In genomic region chr11:3894406-3895281, GRCm38 (mm10) we compare ENCODE assay signal across 8 mouse cellular contexts. TPM values are rescaled to one million over a fixed set of nuclear protein-coding genes. Genes with fewer than 3 reads are reported as not detected.
DNase-seq lines count a peak whose midpoint lies in the region; ATAC-seq lines count a peak whose summit lies in the region.

Gene 4921536K21Rik, minus strand, starts transcription at chr11:3895098.
Gene Dusp18, plus strand, starts transcription at chr11:3895240.

- H3K9me3 ChIP-seq in forebrain, embryonic 11.5 days (ENCODE audit: control insufficient read depth, low read length), result no peaks in the 10 kb centered on the region
- H3K9me3 ChIP-seq in heart, embryonic 16.5 days (replicated peaks; ENCODE audit: control insufficient read depth, low read length), result no peaks in the 10 kb centered on the region
- H3K9me3 ChIP-seq in liver, embryonic 13.5 days (replicated peaks), result no peaks in the 10 kb centered on the region
- no peaks in the 10 kb centered on the region for H3K9me3 ChIP-seq in stomach, embryonic 15.5 days

- peak within 1 kb of the TSS; percentile 69 for H3K4me2 ChIP-seq in forebrain, embryonic 11.5 days (ENCODE audit: low read depth, low read length, severe bottlenecking)
- peak within 1 kb of the TSS; percentile 83 for H3K4me2 ChIP-seq in heart, embryonic 16.5 days (ENCODE audit: low read depth, low read length)
- peak within 1 kb of the TSS; percentile 74 for H3K4me2 ChIP-seq in liver, embryonic 13.5 days
- peak within 1 kb of the TSS; percentile 87 for H3K4me2 ChIP-seq in stomach, embryonic 15.5 days

- ATAC-seq in CD4-positive, CD25-positive, alpha-beta regulatory T cell, adult 4 months, result peak; percentile 98
- peak; percentile 99 for ATAC-seq in forebrain, embryonic 11.5 days (replicated peaks; ENCODE audit: low FRiP score)
- peak; percentile 93 for ATAC-seq in heart, embryonic 16.5 days (replicated peaks; ENCODE audit: extremely low read depth, insufficient read depth, low FRiP score)
- ATAC-seq in liver, embryonic 13.5 days (ENCODE audit: low read depth), result peak; percentile 95
- ATAC-seq in stomach, embryonic 15.5 days (ENCODE audit: insufficient read depth, low FRiP score, low read depth), result peak; percentile 95

- peak within 1 kb of the TSS; percentile 43 for H3K4me3 ChIP-seq in forebrain, embryonic 11.5 days (ENCODE audit: low read depth, low read length)
- H3K4me3 ChIP-seq in heart, embryonic 16.5 days (ENCODE audit: low read length), result peak within 1 kb of the TSS; percentile 64
- H3K4me3 ChIP-seq in liver, embryonic 13.5 days (replicated peaks), result peak within 1 kb of the TSS; percentile 55
- peak within 1 kb of the TSS; percentile 53 for H3K4me3 ChIP-seq in stomach, embryonic 15.5 days (replicated peaks)

- H3K4me1 ChIP-seq in forebrain, embryonic 11.5 days (replicated peaks; ENCODE audit: control insufficient read depth, insufficient read depth, low read length), result no peaks in the 10 kb centered on the region
- peaks cover 5% of the 10 kb centered on the region for H3K4me1 ChIP-seq in heart, embryonic 16.5 days (ENCODE audit: control insufficient read depth, insufficient read depth, low read length)
- peaks cover 13% of the 10 kb centered on the region for H3K4me1 ChIP-seq in liver, embryonic 13.5 days (replicated peaks)
- peaks cover 4% of the 10 kb centered on the region; the same call in 1 of the 2 replicates for H3K4me1 ChIP-seq in stomach, embryonic 15.5 days

- H3K27me3 ChIP-seq in forebrain, embryonic 11.5 days (ENCODE audit: control insufficient read depth, insufficient read depth, low read length), result no peaks in the 10 kb centered on the region
- no peaks in the 10 kb centered on the region for H3K27me3 ChIP-seq in heart, embryonic 16.5 days (ENCODE audit: control insufficient read depth, insufficient read depth, low read length)
- H3K27me3 ChIP-seq in liver, embryonic 13.5 days, result peaks cover 5% of the 10 kb centered on the region
- no peaks in the 10 kb centered on the region for H3K27me3 ChIP-seq in stomach, embryonic 15.5 days (replicated peaks)

- peak; percentile 92 for DNase-seq in c-Kit-positive CD71-positive TER-119-negative erythroid progenitor cells, embryonic 14.5 days (ENCODE audit: low read depth)
- DNase-seq in forebrain, embryonic 11.5 days (ENCODE audit: low spot score), result peak; percentile 96
- DNase-seq in kidney, postnatal 25 days, result peak; percentile 96 to 97
- peak; percentile 88 for DNase-seq in liver, embryonic 13.5 days
- DNase-seq in natural killer cell, adult 2 months (ENCODE audit: low spot score in 2 of 2), result peak; percentile 95

- H3K36me3 ChIP-seq in forebrain, embryonic 11.5 days (ENCODE audit: control insufficient read depth, insufficient read depth, low read length), result peaks cover 4% of the 10 kb centered on the region; the same call in 1 of the 2 replicates
- H3K36me3 ChIP-seq in heart, embryonic 16.5 days (ENCODE audit: control insufficient read depth, insufficient read depth), result peaks cover 6% of the 10 kb centered on the region; the same call in 1 of the 2 replicates
- H3K36me3 ChIP-seq in liver, embryonic 13.5 days, result no peaks in the 10 kb centered on the region
- H3K36me3 ChIP-seq in stomach, embryonic 15.5 days, result no peaks in the 10 kb centered on the region

- peak within 1 kb of the TSS; percentile 70 for H3K9ac ChIP-seq in forebrain, embryonic 11.5 days (ENCODE audit: low read length)
- H3K9ac ChIP-seq in heart, embryonic 16.5 days (ENCODE audit: low read length), result peak within 1 kb of the TSS; percentile 73
- peak within 1 kb of the TSS; percentile 55 for H3K9ac ChIP-seq in liver, embryonic 13.5 days
- peak within 1 kb of the TSS; percentile 17; the same call in 1 of the 2 replicates for H3K9ac ChIP-seq in stomach, embryonic 15.5 days

- peak within 1 kb of the TSS; percentile 80 for H3K27ac ChIP-seq in forebrain, embryonic 11.5 days (ENCODE audit: low read depth, low read length)
- peak within 1 kb of the TSS; percentile 73 for H3K27ac ChIP-seq in heart, embryonic 16.5 days (ENCODE audit: low read length)
- H3K27ac ChIP-seq in liver, embryonic 13.5 days, result no peak within 1 kb of the TSS
- H3K27ac ChIP-seq in stomach, embryonic 15.5 days, result peak within 1 kb of the TSS; percentile 86

- 3% methylated on average over 46 of the region's 46 CpGs for WGBS in forebrain, embryonic 11.5 days
- WGBS in heart, embryonic 16.5 days, result 3% methylated on average over 46 of the region's 46 CpGs
- 6% methylated on average over 46 of the region's 46 CpGs for WGBS in liver, embryonic 13.5 days (ENCODE audit: insufficient replicate concordance)
- 5% methylated on average over 46 of the region's 46 CpGs for WGBS in stomach, embryonic 15.5 days

RNA-seq across cellular contexts. Expression of gene 4921536K21Rik, which starts in this region (rescaled TPM):
- not detected for polyA plus RNA-seq in CD4-positive, CD25-positive, alpha-beta regulatory T cell, adult 4 months (2017; shearing (Covaris generic))
- polyA plus RNA-seq in forebrain, embryonic 11.5 days (2014; fragmentation: Nextera tagmentation; extraction: Ambion mirVana), result 0.51 and 0.60 TPM in 2 replicates
- 0.17 and 0.22 TPM in 2 replicates for polyA plus RNA-seq in heart, embryonic 16.5 days (2015; fragmentation: Nextera tagmentation; extraction: Ambion mirVana)
- 0.03 TPM in 1 of 2 replicates, not detected in the other for polyA plus RNA-seq in liver, embryonic 13.5 days (2015; fragmentation: Nextera tagmentation; extraction: Ambion mirVana)
- polyA plus RNA-seq in stomach, embryonic 15.5 days (2015; fragmentation: Nextera tagmentation; extraction: Ambion mirVana), result 0.19 and 0.32 TPM in 2 replicates

RNA-seq across cellular contexts. Expression of gene Dusp18, which starts in this region (rescaled TPM):
- under 1 TPM; 0.36 to 0.63 TPM for polyA plus RNA-seq in CD4-positive, CD25-positive, alpha-beta regulatory T cell, adult 4 months (2017; shearing (Covaris generic))
- polyA plus RNA-seq in forebrain, embryonic 11.5 days (2014; fragmentation: Nextera tagmentation; extraction: Ambion mirVana), result 22.5 and 23.7 TPM in 2 replicates
- polyA plus RNA-seq in heart, embryonic 16.5 days (2015; fragmentation: Nextera tagmentation; extraction: Ambion mirVana), result 13.0 and 13.1 TPM in 2 replicates
- polyA plus RNA-seq in liver, embryonic 13.5 days (2015; fragmentation: Nextera tagmentation; extraction: Ambion mirVana), result 0.43 and 0.48 TPM in 2 replicates
- polyA plus RNA-seq in stomach, embryonic 15.5 days (2015; fragmentation: Nextera tagmentation; extraction: Ambion mirVana), result 8.0 and 8.1 TPM in 2 replicates

Comparison
In these comparisons a context has a peak if more than half of its experiments do, and no peak if none do; other contexts are left out.
1. Peak in ATAC-seq in CD4-positive, CD25-positive, alpha-beta regulatory T cell, adult 4 months; RNA of the genes that start here not detected or under 1 TPM.
2. Peak in DNase-seq, ATAC-seq, H3K4me3 ChIP-seq, H3K9ac ChIP-seq and H3K4me2 ChIP-seq in liver, embryonic 13.5 days; RNA of the genes that start here not detected or under 1 TPM.
3. H3K9ac ChIP-seq: peak in every context shown above with its lines; median percentile 73 in heart, embryonic 16.5 days; 70 in forebrain, embryonic 11.5 days; 55 in liver, embryonic 13.5 days; 17 in stomach, embryonic 15.5 days.